Mouse (Mus musculus) C2C12 (cell line): ENCODE measurements around the gene Cnnm3. TPM values are rescaled to one million over a fixed set of nuclear protein-coding genes. Genes with fewer than 3 reads are reported as not detected.

ENCODE experiments used
- H3K27me3 ChIP-seq: one replicate; pipeline ENCODE4 v1.6.1; 2011; ENCODE audit not compliant: control insufficient read depth, insufficient read depth, insufficient read length
- H3K36me3 ChIP-seq: one replicate; pipeline ENCODE4 v1.6.1; 2011; ENCODE audit not compliant: control insufficient read depth, insufficient read depth
- H3K4me3 ChIP-seq: one replicate; pipeline ENCODE4 v1.5.1; 2011; ENCODE audit warnings: mild to moderate bottlenecking, control low read depth; ENCODE audit not compliant: poor library complexity, insufficient read depth, severe bottlenecking
- H3K79me2 ChIP-seq: one replicate; pipeline ENCODE4 v1.6.1; 2011; ENCODE audit not compliant: control insufficient read depth, insufficient read depth
- H3K79me3 ChIP-seq: one replicate; pipeline ENCODE4 v1.6.1; 2011; ENCODE audit warnings: low read depth, control low read depth
- H3ac ChIP-seq: one replicate; pipeline ENCODE3; 2011; ENCODE audit warnings: low read depth; ENCODE audit not compliant: control insufficient read depth, insufficient read length
- CEBPB ChIP-seq: IDR thresholded peaks from one replicate; pipeline ENCODE4 v1.6.1; 2011; ENCODE audit warnings: low read depth, mild to moderate bottlenecking, control low read depth, moderate library complexity
- CTCF ChIP-seq: IDR thresholded peaks from one replicate; pipeline ENCODE4 v1.5.1; 2011; ENCODE audit not compliant: control insufficient read depth, insufficient read depth, insufficient read length
- FOSL1 ChIP-seq: IDR thresholded peaks from one replicate; pipeline ENCODE4 v1.8.0; 2011; ENCODE audit warnings: mild to moderate bottlenecking, low read length; ENCODE audit not compliant: poor library complexity, insufficient read depth, severe bottlenecking
- MAX ChIP-seq: IDR thresholded peaks from one replicate; pipeline ENCODE4 v1.6.1; 2011; ENCODE audit warnings: mild to moderate bottlenecking, control low read depth
- MYOD1 ChIP-seq: IDR thresholded peaks from one replicate; pipeline ENCODE4 v1.6.1; 2011; ENCODE audit warnings: low read depth; ENCODE audit not compliant: control insufficient read depth, insufficient read length
- MYOG ChIP-seq: IDR thresholded peaks from one replicate; pipeline ENCODE4 v1.6.1; 2011; ENCODE audit not compliant: control insufficient read depth, insufficient read length; ENCODE audit errors: extremely low read depth
- USF1 ChIP-seq: IDR thresholded peaks from one replicate; pipeline ENCODE4 v1.6.1; 2011; ENCODE audit warnings: low read depth, mild to moderate bottlenecking, control low read depth, moderate library complexity
- polyA plus RNA-seq: library from polyadenylated mRNA; unstranded; fragments of >200 nt; fragmentation: generic; extraction: Trizol; gene quantifications from one replicate; pipeline ENCODE4 v1.2.1, GENCODE M21; 2012; ENCODE audit warnings: missing spikeins

Gene Cnnm3
- polyA plus RNA-seq, 1 experiment = 6.5 TPM

GRCm38 (mm10) chr1:36492416-36493139, 19.1 kb upstream of the Cnnm3 start:
- no peaks in the 10 kb centered on the region for H3K27me3 ChIP-seq
- no peaks in the 10 kb centered on the region for H3K79me3 ChIP-seq
- H3ac ChIP-seq = no peak overlapping the region
- no peaks in the 10 kb centered on the region for H3K36me3 ChIP-seq
- TF ChIP-seq MAX (no peak), MYOG (no peak), MYOD1 (no peak), USF1 (no peak), CTCF (peak; percentile 5)
- peaks cover 27% of the 10 kb centered on the region for H3K79me2 ChIP-seq
- H3K4me3 ChIP-seq = no peak overlapping the region

GRCm38 (mm10) chr1:36493299-36493698, 18.4 kb upstream of the Cnnm3 start:
- no peak for TF ChIP-seq CEBPB
- no peak for TF ChIP-seq MAX
- no peak for TF ChIP-seq USF1
- no peak for TF ChIP-seq FOSL1
- no peak for TF ChIP-seq MYOG
- Histone ChIP-seq H3K36me3 (no peaks in the 10 kb centered on the region), H3K79me3 (no peaks in the 10 kb centered on the region), H3K27me3 (no peaks in the 10 kb centered on the region), H3ac (no peak overlapping the region), H3K79me2 (peaks cover 25% of the 10 kb centered on the region), H3K4me3 (no peak overlapping the region)

GRCm38 (mm10) chr1:36496719-36497118, 14.9 kb upstream of the Cnnm3 start:
- Histone ChIP-seq H3K27me3 (no peaks in the 10 kb centered on the region), H3K79me3 (no peaks in the 10 kb centered on the region), H3ac (no peak overlapping the region), H3K4me3 (no peak overlapping the region), H3K36me3 (peaks cover 4% of the 10 kb centered on the region), H3K79me2 (peaks cover 22% of the 10 kb centered on the region)
- TF ChIP-seq FOSL1 (no peak), CTCF (peak; percentile 4)

- Histone ChIP-seq H3K27me3 (no peaks in the 10 kb centered on the region), H3K4me3 (no peak overlapping the region), H3K36me3 (peaks cover 4% of the 10 kb centered on the region), H3ac (no peak overlapping the region), H3K79me2 (peaks cover 22% of the 10 kb centered on the region), H3K79me3 (no peaks in the 10 kb centered on the region)
- TF ChIP-seq CEBPB (no peak), MAX (no peak), MYOD1 (no peak), CTCF (no peak), FOSL1 (no peak), USF1 (no peak), MYOG (no peak)
These were observed 14.4 kb upstream of the Cnnm3 start for GRCm38 (mm10) chr1:36497312-36497711.

GRCm38 (mm10) chr1:36501261-36501660, 10.4 kb upstream of the Cnnm3 start:
- H3ac ChIP-seq = no peak overlapping the region
- peaks cover 10% of the 10 kb centered on the region for H3K36me3 ChIP-seq
- no peaks in the 10 kb centered on the region for H3K79me3 ChIP-seq
- TF ChIP-seq MYOG = no peak
- peak; percentile 80 for TF ChIP-seq CTCF
- H3K4me3 ChIP-seq = no peak overlapping the region
- H3K27me3 ChIP-seq = no peaks in the 10 kb centered on the region
- H3K79me2 ChIP-seq = no peaks in the 10 kb centered on the region

- Histone ChIP-seq H3ac (no peak overlapping the region), H3K79me3 (peaks cover 3% of the 10 kb centered on the region), H3K4me3 (no peak overlapping the region), H3K79me2 (peaks cover 7% of the 10 kb centered on the region), H3K36me3 (peaks cover 4% of the 10 kb centered on the region), H3K27me3 (no peaks in the 10 kb centered on the region)
- TF ChIP-seq USF1 (no peak), FOSL1 (no peak), MYOD1 (no peak), MAX (no peak), CEBPB (no peak), MYOG (no peak), CTCF (no peak)
These were observed 3.4 kb upstream of the Cnnm3 start for GRCm38 (mm10) chr1:36508238-36508637.
